In the genomic region with DNA sequence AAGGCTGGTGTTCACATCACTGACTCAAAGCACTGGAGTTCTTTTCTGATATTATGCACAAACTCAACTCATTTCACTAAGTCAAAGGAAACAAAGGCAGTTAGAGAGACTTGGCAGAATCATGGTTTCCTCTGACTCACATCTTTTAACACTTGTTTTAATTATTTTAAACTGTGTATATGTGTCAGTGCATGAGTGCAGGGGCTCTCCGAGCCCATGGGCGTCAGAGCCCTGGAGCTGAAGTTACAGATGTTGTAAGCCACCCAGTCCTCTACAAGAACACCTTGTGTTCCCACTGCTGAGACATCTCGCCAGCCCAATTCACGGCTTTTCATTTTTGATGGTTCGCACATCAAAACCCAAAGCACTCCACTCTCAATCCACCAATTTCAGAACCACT, we compare ENCODE assay signal across 25 mouse cellular contexts.
"Had no signal": no experiment of that assay in that cellular context is flagged by ENCODE, and none has a peak within 500 bp of the region (broad histone marks: within the 10 kb centered on the region; RNA-seq: fewer than 3 reads in every experiment).

No protein-coding gene starts in this region.

- DNase-seq: gastrocnemius, postnatal 14 days; gastrocnemius, postnatal 36 days; heart, adult 18-20 months; heart, postnatal 14 days; heart, postnatal 36 days; kidney, adult 11 months; kidney, adult 2 months; kidney, adult 9 months; kidney, postnatal 14 days; kidney, postnatal 36 days; layer of hippocampus, adult 9-11 months; layer of hippocampus, postnatal 36 days; left cerebral cortex, postnatal 4 days had no signal

- H3K36me3 ChIP-seq: liver, embryonic 12.5 days had no signal

- H3K4me1 ChIP-seq: heart, embryonic 10.5 days; heart, embryonic 12.5 days; hindbrain, embryonic 13.5 days; hindbrain, embryonic 15.5 days; kidney, embryonic 15.5 days; limb, embryonic 13.5 days; limb, embryonic 15.5 days; liver, embryonic 12.5 days had no signal

- H3K4me3 ChIP-seq: heart, embryonic 10.5 days; heart, embryonic 12.5 days; hindbrain, embryonic 13.5 days; hindbrain, embryonic 15.5 days; kidney, embryonic 15.5 days; limb, embryonic 13.5 days; limb, embryonic 15.5 days; liver, embryonic 12.5 days had no signal

- H3K4me2 ChIP-seq: heart, embryonic 12.5 days; hindbrain, embryonic 13.5 days; hindbrain, embryonic 15.5 days; kidney, embryonic 15.5 days; limb, embryonic 13.5 days; limb, embryonic 15.5 days; liver, embryonic 12.5 days had no signal

- H3K9me3 ChIP-seq: heart, embryonic 10.5 days; heart, embryonic 12.5 days; hindbrain, embryonic 13.5 days; hindbrain, embryonic 15.5 days; kidney, embryonic 15.5 days; limb, embryonic 13.5 days; limb, embryonic 15.5 days; liver, embryonic 12.5 days had no signal

- H3K27ac ChIP-seq: heart, embryonic 10.5 days; hindbrain, embryonic 13.5 days; hindbrain, embryonic 15.5 days; hindbrain, postnatal 0 days; kidney, embryonic 15.5 days; kidney, postnatal 0 days; limb, embryonic 13.5 days; limb, embryonic 15.5 days; liver, embryonic 12.5 days; liver, embryonic 14.5 days had no signal

- ATAC-seq: hindbrain, postnatal 0 days; intestine, embryonic 16.5 days; liver, embryonic 12.5 days had no signal

- H3K27me3 ChIP-seq: heart, embryonic 12.5 days; hindbrain, embryonic 13.5 days; hindbrain, embryonic 15.5 days; kidney, embryonic 15.5 days; limb, embryonic 13.5 days; limb, embryonic 15.5 days; liver, embryonic 12.5 days had no signal

- H3K9ac ChIP-seq: heart, embryonic 12.5 days; hindbrain, embryonic 13.5 days; hindbrain, embryonic 15.5 days; kidney, embryonic 15.5 days; limb, embryonic 13.5 days; limb, embryonic 15.5 days; liver, embryonic 12.5 days; liver, embryonic 14.5 days had no signal
